Mouse (Mus musculus) intestine, postnatal 0 days (tissue): ENCODE results near the gene B4galt5. TPM values are rescaled to one million over a fixed set of nuclear protein-coding genes. Genes with fewer than 3 reads are reported as not detected.
A peak's percentile ranks its signal among the peaks of the same experiment; 100 is the strongest.
"Not testable (repeated sequence)": the region's sequence is repeated elsewhere in the genome, so short reads cannot be mapped to it uniquely, and the experiment has no call there.

Experiments used
- ATAC-seq: fragments of 200-750 bp; cut with Nextera tagmentation; 2 replicates; pipeline ENCODE4 v1.8.0; 2017; ENCODE audit warnings: mild to moderate bottlenecking, moderate TSS enrichment, moderate library complexity
- H3K27ac ChIP-seq: fragments of 300-500 bp; sonication (generic); 2 replicates; pipeline ENCODE4 v1.5.1; 2014; ENCODE audit warnings: mild to moderate bottlenecking, low read depth, low read length, moderate library complexity
- H3K27me3 ChIP-seq: fragments of 300-500 bp; sonication (generic); replicated peaks from 2 replicates; pipeline ENCODE4 v1.6.1; 2014; ENCODE audit warnings: low read length, mixed read lengths; ENCODE audit not compliant: control insufficient read depth, insufficient read depth
- H3K36me3 ChIP-seq: fragments of 300-500 bp; sonication (generic); 2 replicates; pipeline ENCODE4 v1.6.1; 2014; ENCODE audit warnings: mild to moderate bottlenecking, moderate library complexity; ENCODE audit not compliant: control insufficient read depth, insufficient read depth
- H3K4me1 ChIP-seq: fragments of 300-500 bp; sonication (generic); replicated peaks from 2 replicates; pipeline ENCODE4 v1.6.1; 2014; ENCODE audit warnings: antibody characterized with exemption, low read length, mixed read lengths; ENCODE audit not compliant: control insufficient read depth, insufficient read depth
- H3K4me2 ChIP-seq: fragments of 300-500 bp; sonication (generic); replicated peaks from 2 replicates; pipeline ENCODE4 v1.6.1; 2014; ENCODE audit warnings: low read depth, mild to moderate bottlenecking, moderate library complexity
- H3K4me3 ChIP-seq: fragments of 300-500 bp; sonication (generic); 2 replicates; pipeline ENCODE4 v1.5.1; 2014; ENCODE audit warnings: low read depth, low read length
- H3K9ac ChIP-seq: fragments of 300-500 bp; sonication (generic); 2 replicates; pipeline ENCODE4 v1.6.1; 2014; ENCODE audit warnings: mild to moderate bottlenecking, low read depth, low read length
- H3K9me3 ChIP-seq: fragments of 300-500 bp; sonication (generic); 2 replicates; pipeline ENCODE4 v1.6.1; 2016; ENCODE audit warnings: mixed run types; ENCODE audit not compliant: control insufficient read depth
- CTCF ChIP-seq: sonication (generic); IDR thresholded peaks from 2 replicates; pipeline ENCODE4 v1.5.1; 2016; ENCODE audit warnings: low read depth, mild to moderate bottlenecking, control low read depth, antibody characterized with exemption, moderate library complexity
- WGBS: fragments of 180-500 bp; shearing (Covaris S2); extraction: QIAGEN DNeasy Blood & Tissue Kit; methylation state at CpG from one replicate; pipeline ENCODE4 v1.1.7; 2014; 5-methylcytosine and 5-hydroxymethylcytosine counted together
- polyA plus RNA-seq: library from polyadenylated mRNA; unstranded; fragments of >200 nt; fragmentation: Nextera tagmentation; extraction: Ambion mirVana; gene quantifications from 2 replicates; pipeline ENCODE4 v1.2.1, GENCODE M21; 2015

The B4galt5 gene
- 22.4 and 26.6 TPM in 2 replicates for polyA plus RNA-seq

DNA sequence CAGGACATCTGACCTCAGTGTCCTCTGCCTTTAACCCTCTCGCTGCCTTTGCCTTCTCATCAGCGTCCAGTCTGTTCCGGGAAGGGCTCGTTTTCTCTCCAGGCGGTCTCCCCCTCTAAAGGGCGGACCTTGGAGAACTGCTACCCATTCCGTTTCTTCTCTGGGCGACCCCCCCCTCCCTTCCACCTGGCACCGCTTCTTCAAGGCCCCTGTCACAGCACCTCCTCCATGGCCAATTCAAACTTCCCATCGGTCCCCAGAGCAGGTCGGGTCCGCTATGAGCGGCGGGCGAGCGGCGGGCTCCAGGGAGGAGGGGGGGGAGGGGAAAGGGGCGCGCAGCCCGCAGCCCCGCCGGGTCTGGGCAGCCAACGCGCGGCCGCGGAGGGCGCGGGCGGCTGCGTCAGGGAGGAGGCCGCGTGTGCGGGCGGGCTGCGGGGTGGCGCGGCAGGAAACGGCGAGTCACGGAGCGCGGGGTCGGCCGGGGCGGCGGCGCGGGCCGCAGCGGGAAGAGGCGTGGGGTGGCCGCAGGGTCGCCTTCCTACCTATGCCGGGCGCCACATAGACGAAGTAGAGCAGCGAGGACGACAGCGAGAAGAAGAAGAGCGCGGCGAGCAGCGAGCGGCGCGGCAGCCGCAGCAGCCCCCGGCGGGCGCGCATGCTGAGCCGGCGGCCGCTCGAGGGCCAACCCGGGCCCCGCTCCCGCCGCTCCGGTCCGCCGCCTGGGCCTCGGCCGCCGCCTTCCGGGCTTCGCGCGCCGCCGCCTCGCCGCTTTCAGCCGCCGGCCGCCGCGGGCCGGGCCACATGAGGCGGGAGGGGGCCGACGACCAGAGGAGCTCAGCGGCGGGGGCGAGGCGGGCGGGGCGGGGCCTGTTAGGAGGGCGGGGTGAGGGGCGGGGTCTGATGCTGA is at the start of gene B4galt5:
B4galt5 (minus strand) TSS at position 808 of the 907 bp plus-strand sequence.
- H3K4me1 ChIP-seq = peaks cover 3% of the 10 kb centered on the region; the same call in 1 of the 2 replicates
- peak within 1 kb of the TSS; percentile 91 for H3K4me3 ChIP-seq
- TF ChIP-seq CTCF = no peak
- no peaks in the 10 kb centered on the region for H3K27me3 ChIP-seq
- H3K27ac ChIP-seq = peak within 1 kb of the TSS; percentile 87
- WGBS = under 1% methylated on average over 44 of the region's 111 CpGs
- peak; percentile 4; the same call in 1 of the 2 replicates for ATAC-seq
- no peaks in the 10 kb centered on the region for H3K36me3 ChIP-seq
- H3K9ac ChIP-seq = peak within 1 kb of the TSS; percentile 88
- no peaks in the 10 kb centered on the region for H3K9me3 ChIP-seq
- H3K4me2 ChIP-seq = peak within 1 kb of the TSS; percentile 87

DNA sequence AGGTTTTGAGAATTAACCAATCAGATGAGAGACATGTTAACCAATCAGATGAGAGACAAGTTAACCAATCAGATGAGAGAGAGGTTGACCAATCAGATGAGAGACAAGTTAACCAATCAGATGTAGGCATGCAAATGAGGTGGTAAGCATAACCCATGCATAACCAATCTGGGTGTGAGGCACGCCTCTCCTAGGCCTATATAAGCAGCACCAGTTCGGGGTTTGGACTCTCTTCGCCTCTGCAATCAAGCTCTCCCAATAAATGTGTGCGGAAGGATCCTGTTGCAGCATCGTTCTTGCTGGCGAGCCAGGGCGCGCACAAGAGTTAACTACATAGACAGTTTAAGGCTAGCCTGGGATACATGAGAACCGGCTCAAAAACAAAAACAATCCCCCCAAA is 47.4 kb upstream of the B4galt5 start:
- not testable (repeated sequence) for H3K4me1 ChIP-seq, H3K27me3 ChIP-seq, H3K27ac ChIP-seq, H3K4me2 ChIP-seq, H3K9ac ChIP-seq, H3K4me3 ChIP-seq, ATAC-seq, H3K9me3 ChIP-seq, H3K36me3 ChIP-seq
- WGBS = 93% methylated on average over 9 of the region's 9 CpGs

DNA sequence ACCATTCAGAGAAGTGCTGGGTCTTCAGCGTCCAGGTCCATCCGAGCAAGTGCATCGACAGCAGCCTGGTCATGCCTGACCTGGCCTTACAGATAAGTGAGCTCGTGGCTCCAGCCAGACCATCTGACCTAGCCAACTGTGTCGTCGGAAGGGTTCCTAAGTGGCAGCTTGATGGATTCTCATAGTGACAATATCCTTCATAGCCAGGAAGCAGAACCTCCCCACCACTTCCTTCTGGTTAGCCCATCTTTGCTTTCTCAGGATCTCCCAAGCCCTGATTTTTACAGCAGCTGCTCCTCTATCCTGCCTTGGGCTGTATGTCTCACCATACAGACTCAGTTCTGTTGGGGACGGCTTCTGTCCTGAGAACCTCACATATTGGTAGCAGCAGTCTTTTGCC is 45.4 kb upstream of the B4galt5 start:
- WGBS = 79% methylated on average over 7 of the region's 7 CpGs
- Histone ChIP-seq H3K4me1 (no peaks in the 10 kb centered on the region), H3K4me2 (no peak overlapping the region), H3K27ac (no peak overlapping the region), H3K9me3 (no peaks in the 10 kb centered on the region), H3K4me3 (no peak overlapping the region), H3K9ac (no peak overlapping the region), H3K27me3 (no peaks in the 10 kb centered on the region), H3K36me3 (no peaks in the 10 kb centered on the region)
- ATAC-seq = no peak
- TF ChIP-seq CTCF = no peak

DNA sequence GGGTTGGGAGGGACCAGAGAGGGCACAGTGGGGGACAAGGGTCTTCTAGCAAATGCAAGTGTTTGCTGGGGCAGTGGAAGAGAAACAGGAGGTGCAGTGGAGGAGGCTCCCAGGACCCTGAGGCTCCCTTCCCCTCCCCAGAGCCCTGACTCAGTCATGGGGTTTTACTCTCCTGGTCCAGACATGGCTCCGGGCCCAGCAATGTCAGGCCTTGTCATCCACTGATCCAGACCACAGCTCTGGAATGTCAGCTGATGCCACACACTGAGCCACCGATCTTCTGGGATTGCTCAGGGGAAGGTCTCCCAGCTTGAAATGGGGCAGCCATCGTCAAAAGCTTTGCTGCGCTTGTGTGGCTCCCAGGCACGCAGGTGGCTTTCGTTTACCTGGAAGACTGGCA is 38.0 kb upstream of the B4galt5 start:
- no peak for ATAC-seq
- Histone ChIP-seq H3K36me3 (no peaks in the 10 kb centered on the region), H3K4me3 (no peak overlapping the region), H3K27me3 (no peaks in the 10 kb centered on the region), H3K4me2 (no peak overlapping the region), H3K9ac (no peak overlapping the region), H3K9me3 (no peaks in the 10 kb centered on the region), H3K4me1 (peaks cover 6% of the 10 kb centered on the region; the same call in 1 of the 2 replicates), H3K27ac (no peak overlapping the region)
- no peak for TF ChIP-seq CTCF
- 81% methylated on average over 6 of the region's 6 CpGs for WGBS

DNA sequence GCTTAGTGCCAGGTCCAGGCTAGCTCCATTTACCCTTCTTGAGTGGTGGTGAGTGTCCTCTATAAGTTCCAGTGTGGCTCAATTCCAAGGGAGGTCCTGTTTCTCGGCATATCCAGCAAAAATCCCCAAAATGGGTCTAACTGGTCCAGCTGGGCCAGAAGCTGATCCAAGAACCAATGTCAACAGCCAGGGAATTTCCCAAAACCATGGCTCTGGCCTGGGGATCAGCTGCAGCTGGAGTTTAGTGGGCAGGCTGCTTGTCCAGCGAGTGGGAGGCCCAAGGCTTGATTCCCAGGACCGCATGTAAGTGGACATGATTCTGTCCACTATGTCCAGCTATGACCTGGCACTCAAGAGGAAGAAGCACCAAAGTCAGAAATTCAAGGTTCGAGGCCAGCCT is 37.5 kb upstream of the B4galt5 start:
- TF ChIP-seq CTCF = no peak

DNA sequence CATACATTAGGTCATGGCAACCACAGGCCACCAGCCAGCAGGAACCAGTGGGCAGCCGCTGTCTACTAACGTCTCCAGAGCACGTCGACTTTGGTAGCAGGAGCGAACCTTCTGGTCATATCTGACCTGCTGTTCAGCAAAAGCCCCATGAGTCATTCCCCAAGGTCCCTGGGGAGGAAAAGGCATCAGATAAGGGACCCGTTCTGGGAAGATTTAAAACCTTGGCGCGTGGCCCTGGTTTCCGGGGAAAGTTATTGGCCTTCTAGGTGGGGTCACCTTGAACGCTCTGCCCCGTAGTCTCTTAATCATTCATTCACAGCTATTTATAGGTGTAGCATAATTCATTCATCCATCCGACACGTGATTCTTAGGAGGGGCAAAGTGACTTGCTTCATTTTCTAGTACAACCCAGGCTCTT is 34.7 kb upstream of the B4galt5 start:
- Histone ChIP-seq H3K27me3 (no peaks in the 10 kb centered on the region), H3K36me3 (no peaks in the 10 kb centered on the region), H3K4me2 (no peak overlapping the region), H3K9ac (no peak overlapping the region), H3K9me3 (no peaks in the 10 kb centered on the region), H3K4me3 (no peak overlapping the region), H3K27ac (no peak overlapping the region), H3K4me1 (peaks cover 12% of the 10 kb centered on the region; the same call in 1 of the 2 replicates)
- peak; percentile 86 for ATAC-seq
- TF ChIP-seq CTCF = no peak
- 36% methylated on average over 13 of the region's 13 CpGs for WGBS

More for the DNA sequence above, 37.5 kb upstream of the B4galt5 start:
- ATAC-seq = no peak
- Histone ChIP-seq H3K4me2 (no peak overlapping the region), H3K27ac (no peak overlapping the region), H3K27me3 (no peaks in the 10 kb centered on the region), H3K4me1 (peaks cover 6% of the 10 kb centered on the region; the same call in 1 of the 2 replicates), H3K9me3 (no peaks in the 10 kb centered on the region), H3K9ac (no peak overlapping the region), H3K36me3 (no peaks in the 10 kb centered on the region), H3K4me3 (no peak overlapping the region)
- WGBS = 88% methylated on average over 4 of the region's 4 CpGs
